Mouse (Mus musculus) forebrain, embryonic 14.5 days (tissue): Measurements from ENCODE around the gene Gys2. TPM values are rescaled to one million over a fixed set of nuclear protein-coding genes. Genes with fewer than 3 reads are reported as not detected.

ENCODE experiments used
- ATAC-seq: fragments of 200-750 bp; cut with Nextera tagmentation; 2 replicates; pipeline ENCODE4 v1.8.0; 2017; ENCODE audit warnings: mild to moderate bottlenecking, moderate library complexity
- DNase-seq: peaks from one replicate; pipeline ENCODE4 v3.0.0-alpha.2; 2015; ENCODE audit warnings: low spot score
- H3K27ac ChIP-seq: fragments of 300-500 bp; sonication (generic); 2 replicates; pipeline ENCODE4 v1.5.1; 2014; ENCODE audit warnings: low read depth, mild to moderate bottlenecking, control low read depth, low read length, moderate library complexity
- H3K27me3 ChIP-seq: fragments of 300-500 bp; sonication (generic); replicated peaks from 2 replicates; pipeline ENCODE4 v1.6.1; 2014; ENCODE audit warnings: low read length, control low read depth, mixed read lengths; ENCODE audit not compliant: control insufficient read depth, insufficient read depth
- H3K36me3 ChIP-seq: fragments of 300-500 bp; sonication (generic); 2 replicates; pipeline ENCODE4 v1.6.1; 2014; ENCODE audit warnings: low read length, control low read depth; ENCODE audit not compliant: control insufficient read depth, insufficient read depth
- H3K4me1 ChIP-seq: fragments of 300-500 bp; sonication (generic); 2 replicates; pipeline ENCODE4 v1.6.1; 2014; ENCODE audit warnings: antibody characterized with exemption, low read length, control low read depth; ENCODE audit not compliant: control insufficient read depth, insufficient read depth
- H3K4me2 ChIP-seq: fragments of 300-500 bp; sonication (generic); 2 replicates; pipeline ENCODE4 v1.6.1; 2014; ENCODE audit warnings: mild to moderate bottlenecking, control low read depth, low read length
- H3K4me3 ChIP-seq: fragments of 300-500 bp; sonication (generic); 2 replicates; pipeline ENCODE4 v1.5.1; 2014; ENCODE audit warnings: low read depth, low read length, control low read depth
- H3K9ac ChIP-seq: fragments of 300-500 bp; sonication (generic); 2 replicates; pipeline ENCODE4 v1.6.1; 2014; ENCODE audit warnings: mild to moderate bottlenecking, low read length, control low read depth, moderate library complexity
- H3K9me3 ChIP-seq: fragments of 300-500 bp; sonication (generic); replicated peaks from 2 replicates; pipeline ENCODE4 v1.6.1; 2016; ENCODE audit warnings: low read length, control low read depth, mixed read lengths; ENCODE audit not compliant: control insufficient read depth
- WGBS: fragments of 180-500 bp; shearing (Covaris S2); extraction: QIAGEN DNeasy Blood & Tissue Kit; methylation state at CpG from one replicate; pipeline ENCODE4 v1.1.7; 2014; 5-methylcytosine and 5-hydroxymethylcytosine counted together
- polyA plus RNA-seq: library from polyadenylated mRNA; unstranded; fragments of >200 nt; fragmentation: Nextera tagmentation; extraction: Ambion mirVana; gene quantifications from 2 replicates; pipeline ENCODE4 v1.2.1, GENCODE M21; 2014

The Gys2 gene
- polyA plus RNA-seq, 1 experiment from 2014 or later: not detected

- H3K4me3 ChIP-seq: no peak overlapping the region
- WGBS: 74% methylated on average over 7 of the region's 7 CpGs
- H3K27ac ChIP-seq: no peak overlapping the region
- H3K4me1 ChIP-seq: no peaks in the 10 kb centered on the region
- no peaks in the 10 kb centered on the region for H3K27me3 ChIP-seq
- ATAC-seq (no peak), DNase-seq (no peak)
- no peaks in the 10 kb centered on the region for H3K9me3 ChIP-seq
- no peak overlapping the region for H3K4me2 ChIP-seq
- no peaks in the 10 kb centered on the region for H3K36me3 ChIP-seq
- no peak overlapping the region for H3K9ac ChIP-seq
Measured at GRCm38 (mm10) chr6:142424976-142425375, 47.9 kb downstream of the Gys2 start.

- ATAC-seq: peak; percentile 26; the same call in 1 of the 2 replicates
- peak overlapping the region; percentile 22 for H3K4me3 ChIP-seq
- H3K4me1 ChIP-seq: no peaks in the 10 kb centered on the region
- no peak for DNase-seq
- H3K36me3 ChIP-seq: no peaks in the 10 kb centered on the region
- no peak overlapping the region for H3K27ac ChIP-seq
- no peaks in the 10 kb centered on the region for H3K9me3 ChIP-seq
- peaks cover 25% of the 10 kb centered on the region for H3K27me3 ChIP-seq
- WGBS: 0% methylated on average over 14 of the region's 24 CpGs
- H3K4me2 ChIP-seq: peak overlapping the region; percentile 49
- H3K9ac ChIP-seq: peak overlapping the region; percentile 53
Measured at GRCm38 (mm10) chr6:142414597-142414996, 58.3 kb downstream of the Gys2 start.

- DNase-seq (no peak), ATAC-seq (0 out of 2 replicates have a peak, but pooled peaks have one; percentile 26)
- H3K9ac ChIP-seq: no peak overlapping the region
- H3K36me3 ChIP-seq: no peaks in the 10 kb centered on the region
- 10% methylated on average over 12 of the region's 12 CpGs for WGBS
- no peaks in the 10 kb centered on the region for H3K4me1 ChIP-seq
- H3K27ac ChIP-seq: no peak overlapping the region
- no peak overlapping the region for H3K4me3 ChIP-seq
- H3K9me3 ChIP-seq: no peaks in the 10 kb centered on the region
- H3K4me2 ChIP-seq: no peak overlapping the region
- peaks cover 25% of the 10 kb centered on the region for H3K27me3 ChIP-seq
Measured at GRCm38 (mm10) chr6:142413845-142414244, 59.1 kb downstream of the Gys2 start.

- H3K27me3 ChIP-seq: peaks cover 25% of the 10 kb centered on the region
- ATAC-seq (no peak), DNase-seq (no peak)
- WGBS: 66% methylated on average over 11 of the region's 11 CpGs
- no peaks in the 10 kb centered on the region for H3K4me1 ChIP-seq
- H3K9me3 ChIP-seq: no peaks in the 10 kb centered on the region
- H3K36me3 ChIP-seq: no peaks in the 10 kb centered on the region
- no peak within 1 kb of the TSS for H3K4me3 ChIP-seq
- H3K27ac ChIP-seq: no peak within 1 kb of the TSS
- no peak within 1 kb of the TSS for H3K9ac ChIP-seq
- H3K4me2 ChIP-seq: no peak within 1 kb of the TSS
Measured at GRCm38 (mm10) chr6:142412906-142413491, 59.9 kb downstream of the Gys2 start, which contains the start of gene Spx. Gene Spx, plus strand, starts transcription at chr6:142413441.

DNA sequence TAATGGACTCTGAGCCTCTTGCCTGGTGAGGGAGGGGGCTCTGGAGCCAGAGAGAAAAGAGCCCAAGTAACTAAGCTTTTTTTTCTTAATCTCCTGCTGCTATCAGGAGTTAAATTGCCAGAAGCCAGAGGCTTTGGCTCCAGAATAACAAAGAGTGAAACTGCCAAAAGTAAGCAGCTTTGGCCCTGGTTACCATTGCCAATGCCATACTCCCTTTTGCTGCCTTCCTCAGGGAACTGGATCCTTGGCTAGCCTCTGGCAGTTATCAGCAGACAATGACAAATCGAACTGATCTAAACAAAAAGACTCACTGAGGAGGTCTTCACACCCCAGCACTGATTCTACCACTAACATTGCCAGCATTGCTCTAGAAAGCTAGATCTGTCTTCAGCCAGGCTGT is 61.8 kb downstream of the Gys2 start:
- 4% methylated on average over 1 of the region's 1 CpGs for WGBS

GRCm38 (mm10) chr6:142395756-142396155 is 77.2 kb downstream of the Gys2 start:
- DNase-seq (no peak), ATAC-seq (no peak)
- Histone ChIP-seq H3K9me3 (no peaks in the 10 kb centered on the region), H3K4me3 (no peak overlapping the region), H3K4me2 (no peak overlapping the region), H3K4me1 (no peaks in the 10 kb centered on the region), H3K9ac (no peak overlapping the region), H3K36me3 (peaks cover 31% of the 10 kb centered on the region), H3K27ac (no peak overlapping the region), H3K27me3 (no peaks in the 10 kb centered on the region)
- 92% methylated on average over 6 of the region's 6 CpGs for WGBS

More for the DNA sequence above, 61.8 kb downstream of the Gys2 start:
- 0 out of 2 replicates have a peak, but pooled peaks have one; percentile 26 for ATAC-seq
- Histone ChIP-seq H3K4me1 (no peaks in the 10 kb centered on the region), H3K4me3 (no peak overlapping the region), H3K9me3 (no peaks in the 10 kb centered on the region), H3K4me2 (no peak overlapping the region), H3K27me3 (peaks cover 25% of the 10 kb centered on the region), H3K27ac (no peak overlapping the region), H3K36me3 (no peaks in the 10 kb centered on the region), H3K9ac (no peak overlapping the region)
- peak; percentile 25 for DNase-seq

GRCm38 (mm10) chr6:142394669-142395068 is 78.2 kb downstream of the Gys2 start:
- no peak overlapping the region for H3K4me2 ChIP-seq
- H3K4me3 ChIP-seq: no peak overlapping the region
- no peak for ATAC-seq
- 83% methylated on average over 5 of the region's 5 CpGs for WGBS
- H3K9me3 ChIP-seq: no peaks in the 10 kb centered on the region
- no peak for DNase-seq
- H3K4me1 ChIP-seq: no peaks in the 10 kb centered on the region
- H3K27ac ChIP-seq: no peak overlapping the region
- H3K36me3 ChIP-seq: peaks cover 23% of the 10 kb centered on the region
- H3K9ac ChIP-seq: no peak overlapping the region
- no peaks in the 10 kb centered on the region for H3K27me3 ChIP-seq

- Histone ChIP-seq H3K27me3 (no peaks in the 10 kb centered on the region), H3K9ac (no peak overlapping the region), H3K4me1 (peaks cover 10% of the 10 kb centered on the region), H3K27ac (no peak overlapping the region), H3K4me3 (no peak overlapping the region), H3K4me2 (no peak overlapping the region), H3K36me3 (peaks cover 23% of the 10 kb centered on the region), H3K9me3 (no peaks in the 10 kb centered on the region)
- DNase-seq: no peak
- 91% methylated on average over 5 of the region's 5 CpGs for WGBS
- no peak for ATAC-seq
Measured at GRCm38 (mm10) chr6:142392312-142392711, 80.6 kb downstream of the Gys2 start.

DNA sequence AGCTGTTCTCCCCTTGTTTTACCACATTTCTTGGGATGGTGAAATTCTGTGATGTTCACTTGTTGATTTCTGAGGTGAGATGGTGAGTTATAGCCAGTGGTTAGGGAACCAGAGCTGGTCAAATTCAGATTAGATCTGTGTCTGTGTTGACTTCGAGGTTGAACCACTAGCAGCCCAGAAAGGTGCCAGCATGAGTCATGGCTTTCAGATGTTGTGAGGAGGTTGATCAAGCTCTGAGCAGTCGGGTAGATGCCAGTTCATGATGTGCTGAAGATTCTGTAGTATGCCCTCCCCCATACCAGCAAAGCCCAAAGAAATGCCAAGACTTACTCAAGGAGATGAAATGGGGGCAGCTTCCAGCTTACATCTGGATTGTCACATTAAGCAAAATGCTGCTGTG is 83.8 kb downstream of the Gys2 start:
- no peak for ATAC-seq
- Histone ChIP-seq H3K36me3 (no peaks in the 10 kb centered on the region; the same call in 1 of the 2 replicates), H3K27ac (no peak overlapping the region), H3K9me3 (no peaks in the 10 kb centered on the region), H3K9ac (no peak overlapping the region), H3K4me2 (no peak overlapping the region), H3K27me3 (no peaks in the 10 kb centered on the region), H3K4me3 (no peak overlapping the region), H3K4me1 (peaks cover 14% of the 10 kb centered on the region)
- WGBS: 82% methylated on average over 2 of the region's 2 CpGs
- DNase-seq: no peak
